Mouse (Mus musculus) midbrain, embryonic 13.5 days (tissue): ENCODE data around the gene Gnb3. TPM values are rescaled to one million over a fixed set of nuclear protein-coding genes. Genes with fewer than 3 reads are reported as not detected.
A peak's percentile ranks its signal among the peaks of the same experiment; 100 is the strongest.
"Not testable (repeated sequence)": the region's sequence is repeated elsewhere in the genome, so short reads cannot be mapped to it uniquely, and the experiment has no call there.

Experiments
- ATAC-seq: fragments of 200-750 bp; cut with Nextera tagmentation; 2 replicates; pipeline ENCODE4 v1.8.0; 2017; ENCODE audit warnings: mild to moderate bottlenecking, moderate TSS enrichment, moderate library complexity
- H3K27ac ChIP-seq: fragments of 300-500 bp; sonication (generic); 2 replicates; pipeline ENCODE4 v1.5.1; 2015; ENCODE audit warnings: inconsistent platforms, mild to moderate bottlenecking, moderate library complexity
- H3K27me3 ChIP-seq: fragments of 300-500 bp; sonication (generic); 2 replicates; pipeline ENCODE4 v1.6.1; 2015; ENCODE audit warnings: mild to moderate bottlenecking, inconsistent platforms
- H3K36me3 ChIP-seq: fragments of 300-500 bp; sonication (generic); 2 replicates; pipeline ENCODE4 v1.6.1; 2015; ENCODE audit warnings: mild to moderate bottlenecking, inconsistent platforms
- H3K4me1 ChIP-seq: fragments of 300-500 bp; sonication (generic); replicated peaks from 2 replicates; pipeline ENCODE4 v1.6.1; 2015; ENCODE audit warnings: inconsistent platforms
- H3K4me2 ChIP-seq: fragments of 300-500 bp; sonication (generic); replicated peaks from 2 replicates; pipeline ENCODE4 v1.6.1; 2015; ENCODE audit warnings: moderate library complexity, mild to moderate bottlenecking, inconsistent platforms
- H3K4me3 ChIP-seq: fragments of 300-500 bp; sonication (generic); replicated peaks from 2 replicates; pipeline ENCODE4 v1.5.1; 2015; ENCODE audit warnings: mild to moderate bottlenecking, inconsistent platforms
- H3K9ac ChIP-seq: fragments of 300-500 bp; sonication (generic); replicated peaks from 2 replicates; pipeline ENCODE4 v1.6.1; 2015; ENCODE audit warnings: mild to moderate bottlenecking, inconsistent platforms
- H3K9me3 ChIP-seq: fragments of 300-500 bp; sonication (generic); 2 replicates; pipeline ENCODE4 v1.6.1; 2016; ENCODE audit warnings: mild to moderate bottlenecking, inconsistent platforms
- WGBS: fragments of 180-500 bp; shearing (Covaris S2); methylation state at CpG from one replicate; pipeline ENCODE4 v1.1.7; 2015; 5-methylcytosine and 5-hydroxymethylcytosine counted together
- polyA plus RNA-seq: library from polyadenylated mRNA; unstranded; fragments of >200 nt; fragmentation: Nextera tagmentation; extraction: Ambion mirVana; gene quantifications from 2 replicates; pipeline ENCODE4 v1.2.1, GENCODE M21; 2015

Gnb3 gene
- polyA plus RNA-seq, 1 experiment from 2014 or later: 7.5 TPM

DNA sequence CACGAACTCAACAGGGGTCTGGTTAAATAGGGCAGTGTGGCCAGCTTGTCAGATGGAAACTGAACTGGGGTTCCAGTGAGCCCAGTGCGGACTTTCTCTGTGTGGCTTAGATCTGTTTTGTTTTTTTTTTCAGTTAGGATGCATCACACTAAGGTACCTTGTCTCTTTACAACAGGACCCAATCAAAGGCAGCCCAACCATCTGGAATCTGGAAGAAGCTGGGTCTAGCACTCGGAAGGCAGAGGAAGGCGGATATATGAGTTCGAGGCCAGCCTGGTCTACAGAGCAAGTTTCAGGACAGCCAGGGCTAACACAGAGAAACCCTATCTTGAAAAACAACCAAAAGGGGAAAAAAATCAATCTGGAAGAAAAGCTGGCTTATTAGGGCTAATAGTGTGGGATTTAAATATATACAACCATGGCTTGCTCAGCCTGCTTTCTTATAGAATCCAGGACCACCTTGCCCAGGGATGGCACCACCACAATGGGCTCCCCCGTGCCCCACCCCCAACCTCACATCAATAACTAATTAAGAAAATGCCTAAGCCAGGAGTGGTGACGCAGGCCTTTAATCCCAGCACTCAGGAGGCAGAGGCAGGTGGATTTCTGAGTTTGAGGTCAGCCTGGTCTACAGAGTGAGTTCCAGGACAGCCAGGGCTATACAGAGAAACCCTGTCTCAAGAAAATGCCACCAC is 33.5 kb downstream of the Gnb3 start:
- Histone ChIP-seq H3K4me3 (no peak overlapping the region), H3K4me2 (peak overlapping the region; percentile 64), H3K9ac (no peak overlapping the region), H3K9me3 (no peaks in the 10 kb centered on the region), H3K36me3 (peaks cover 4% of the 10 kb centered on the region), H3K4me1 (peaks cover 42% of the 10 kb centered on the region), H3K27ac (peak overlapping the region; percentile 64), H3K27me3 (peaks cover 4% of the 10 kb centered on the region)
- ATAC-seq: no peak
- WGBS: 75% methylated on average over 7 of the region's 7 CpGs

DNA sequence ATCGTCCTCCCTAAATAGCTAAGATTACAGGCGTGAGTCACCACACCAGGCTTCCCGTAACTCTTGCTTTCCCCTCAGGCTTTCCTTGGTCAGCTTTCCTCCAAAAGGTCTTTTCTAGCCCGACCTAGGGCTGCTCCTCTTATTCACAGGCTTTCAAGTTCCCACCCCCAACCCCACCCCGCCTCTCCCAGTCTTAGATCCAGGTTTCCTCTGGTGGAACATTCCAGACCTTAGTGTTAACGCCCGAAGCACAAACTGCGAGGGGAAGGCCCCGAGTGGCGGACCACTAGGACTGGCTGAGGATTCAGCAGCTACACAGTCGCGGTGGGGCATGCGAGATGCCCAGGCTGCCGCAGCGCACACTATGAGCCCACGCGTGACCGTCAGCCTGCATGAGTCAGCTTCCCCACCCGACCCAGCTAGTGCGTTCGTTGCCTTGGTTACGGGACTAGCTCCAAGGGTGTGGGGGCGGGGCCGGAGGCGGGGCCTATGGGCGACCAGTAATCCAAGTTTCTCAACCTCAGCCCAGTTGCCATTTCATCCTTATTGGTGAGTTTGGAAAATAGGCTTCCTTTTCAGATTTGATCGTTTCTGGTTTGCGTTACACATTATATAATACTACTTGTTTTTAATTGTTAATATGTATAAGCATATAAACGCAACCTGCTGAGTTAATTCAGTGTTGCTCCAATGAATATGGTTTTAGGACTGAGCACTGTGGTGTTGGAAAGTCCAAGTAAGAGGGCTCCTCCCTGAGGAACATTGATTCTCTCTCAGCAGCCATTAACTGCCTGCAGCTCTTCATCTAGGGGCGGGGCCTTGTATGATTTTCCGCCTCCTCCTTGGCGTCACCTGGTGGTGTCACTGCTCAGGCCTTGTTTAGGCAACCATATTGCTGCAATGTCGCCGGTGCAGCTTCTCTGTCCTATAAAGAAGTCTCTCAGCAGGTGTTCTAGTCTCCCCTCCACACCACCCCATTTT is 34.4 kb downstream of the Gnb3 start:
- Histone ChIP-seq H3K4me2 (peak overlapping the region; percentile 64), H3K4me3 (peak overlapping the region; percentile 39), H3K9ac (peak overlapping the region; percentile 52), H3K4me1 (peaks cover 41% of the 10 kb centered on the region), H3K27me3 (peaks cover 4% of the 10 kb centered on the region), H3K9me3 (no peaks in the 10 kb centered on the region), H3K27ac (peak overlapping the region; percentile 64), H3K36me3 (no peaks in the 10 kb centered on the region)
- peak; percentile 80 for ATAC-seq
- WGBS: 2% methylated on average over 34 of the region's 34 CpGs

DNA sequence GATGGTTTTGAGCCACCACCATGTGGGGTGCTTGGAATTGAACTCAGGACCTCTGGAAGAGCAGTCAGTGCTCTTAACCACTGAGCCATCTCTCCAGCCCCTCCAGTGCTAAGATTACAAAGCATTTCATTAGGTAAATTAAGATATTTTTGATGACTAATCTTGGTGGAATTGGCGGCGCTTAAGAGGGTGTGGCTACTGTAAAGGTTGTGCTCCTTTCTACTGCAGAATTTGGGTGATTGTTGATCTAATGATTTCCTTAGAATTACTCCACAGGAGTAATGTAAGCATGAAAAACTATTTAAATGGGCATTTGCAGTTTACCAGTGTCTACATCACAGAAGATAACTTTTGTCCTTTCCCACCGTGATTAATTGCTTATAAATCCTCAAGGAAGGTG is 35.7 kb downstream of the Gnb3 start:
- 93% methylated on average over 3 of the region's 3 CpGs for WGBS
- ATAC-seq: no peak

DNA sequence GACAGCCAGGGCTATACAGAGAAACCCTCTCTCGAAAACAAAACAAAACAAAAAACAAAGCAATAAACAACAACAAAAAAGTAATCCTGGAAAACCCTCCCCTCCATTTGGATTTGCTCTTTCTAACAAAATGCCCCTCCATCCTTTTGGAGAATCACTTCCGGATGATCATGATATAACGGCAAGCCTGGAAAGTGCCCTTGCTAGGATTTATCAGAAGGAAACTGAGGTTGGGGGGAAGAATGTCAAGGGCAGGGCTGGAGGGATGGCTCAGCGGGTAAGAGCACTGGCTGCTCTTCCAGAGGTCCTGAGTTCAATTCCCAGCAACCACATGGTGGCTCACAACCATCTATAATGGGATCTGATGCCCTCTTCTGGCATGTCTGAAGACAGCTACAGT is 36.4 kb downstream of the Gnb3 start:
- peaks cover 24% of the 10 kb centered on the region for H3K4me1 ChIP-seq
- not testable (repeated sequence) for ATAC-seq, H3K4me3 ChIP-seq, H3K27ac ChIP-seq, H3K9ac ChIP-seq, H3K27me3 ChIP-seq, H3K9me3 ChIP-seq, H3K36me3 ChIP-seq, H3K4me2 ChIP-seq
- 92% methylated on average over 4 of the region's 4 CpGs for WGBS

More for the DNA sequence above, 35.7 kb downstream of the Gnb3 start:
- Histone ChIP-seq H3K9me3 (no peaks in the 10 kb centered on the region), H3K27me3 (peaks cover 4% of the 10 kb centered on the region), H3K4me3 (no peak overlapping the region), H3K4me2 (no peak overlapping the region), H3K4me1 (peaks cover 31% of the 10 kb centered on the region), H3K36me3 (no peaks in the 10 kb centered on the region), H3K9ac (no peak overlapping the region), H3K27ac (no peak overlapping the region)

DNA sequence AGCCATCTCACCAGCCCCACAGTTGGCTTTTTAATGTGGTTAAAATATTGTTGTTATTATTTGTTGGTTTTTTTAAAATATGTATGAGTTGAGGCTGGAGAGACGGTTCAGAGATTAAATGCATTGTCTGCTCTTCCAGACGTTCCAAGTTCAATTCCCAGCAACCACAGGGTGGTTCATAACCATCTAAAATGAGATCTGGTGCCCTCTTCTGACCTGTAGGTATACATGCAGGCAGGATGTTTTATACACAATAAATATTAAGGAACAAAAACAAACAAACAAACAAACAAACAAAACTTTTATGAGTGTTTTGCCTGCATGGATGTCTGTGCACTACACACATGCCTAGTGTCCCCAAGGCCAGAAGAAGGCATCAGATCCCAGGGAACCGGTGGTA is 37.0 kb downstream of the Gnb3 start:
- H3K4me1 ChIP-seq: peaks cover 20% of the 10 kb centered on the region
- H3K27me3 ChIP-seq: peaks cover 4% of the 10 kb centered on the region
- no peaks in the 10 kb centered on the region for H3K36me3 ChIP-seq
- H3K9me3 ChIP-seq: no peaks in the 10 kb centered on the region
- no peak for ATAC-seq
- 75% methylated on average over 3 of the region's 3 CpGs for WGBS
- no peak overlapping the region for H3K4me2 ChIP-seq
- no peak overlapping the region for H3K27ac ChIP-seq
- H3K4me3 ChIP-seq: no peak overlapping the region
- H3K9ac ChIP-seq: no peak overlapping the region

DNA sequence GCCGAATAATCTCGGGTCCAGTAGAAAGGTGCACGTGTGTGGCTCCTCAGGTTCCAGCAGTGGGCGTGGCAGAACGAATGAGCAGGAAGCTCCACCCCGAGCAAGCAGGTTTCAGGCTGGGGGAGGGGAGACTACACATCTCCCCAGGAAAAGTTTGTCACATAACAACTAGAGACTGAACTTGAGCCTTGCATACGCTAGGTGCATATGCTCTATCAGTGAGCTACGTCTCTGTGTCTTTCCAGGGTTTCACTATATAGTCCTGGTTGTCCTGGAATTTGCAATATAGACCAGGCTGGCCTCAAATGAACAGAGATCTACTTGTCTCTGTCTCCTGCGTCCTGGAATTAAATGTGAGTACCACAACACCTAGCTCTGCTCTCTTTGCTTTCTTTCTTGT is 37.7 kb downstream of the Gnb3 start:
- H3K36me3 ChIP-seq, H3K9me3 ChIP-seq, H3K27ac ChIP-seq, H3K9ac ChIP-seq, ATAC-seq, H3K4me2 ChIP-seq, H3K4me3 ChIP-seq, H3K27me3 ChIP-seq: not testable (repeated sequence)
- WGBS: 17% methylated on average over 5 of the region's 9 CpGs
- peaks cover 18% of the 10 kb centered on the region for H3K4me1 ChIP-seq

DNA sequence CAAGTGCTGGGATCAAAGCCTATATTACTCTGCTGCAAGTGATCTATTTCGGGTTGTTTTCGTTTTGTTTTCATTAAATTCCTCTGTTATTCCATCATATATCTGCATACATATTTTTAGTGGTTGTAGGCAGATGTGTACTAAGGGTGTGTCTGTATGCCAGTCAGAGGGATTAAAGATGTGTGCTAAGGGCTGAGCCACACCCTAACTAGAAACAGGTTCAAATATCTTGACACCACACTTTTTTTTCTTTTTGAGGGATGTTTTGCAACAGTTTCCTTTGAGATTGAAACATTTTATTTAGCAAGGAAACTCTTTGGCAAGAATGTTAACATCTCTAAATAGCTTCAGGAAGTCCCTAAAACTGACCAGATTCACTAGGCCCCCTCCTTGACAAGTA is 43.9 kb downstream of the Gnb3 start:
- Histone ChIP-seq H3K27ac (no peak overlapping the region), H3K4me2 (no peak overlapping the region), H3K36me3 (no peaks in the 10 kb centered on the region), H3K4me1 (no peaks in the 10 kb centered on the region), H3K9ac (no peak overlapping the region), H3K9me3 (no peaks in the 10 kb centered on the region), H3K27me3 (no peaks in the 10 kb centered on the region), H3K4me3 (no peak overlapping the region)
- WGBS: 85% methylated on average over 2 of the region's 2 CpGs
- ATAC-seq: no peak

DNA sequence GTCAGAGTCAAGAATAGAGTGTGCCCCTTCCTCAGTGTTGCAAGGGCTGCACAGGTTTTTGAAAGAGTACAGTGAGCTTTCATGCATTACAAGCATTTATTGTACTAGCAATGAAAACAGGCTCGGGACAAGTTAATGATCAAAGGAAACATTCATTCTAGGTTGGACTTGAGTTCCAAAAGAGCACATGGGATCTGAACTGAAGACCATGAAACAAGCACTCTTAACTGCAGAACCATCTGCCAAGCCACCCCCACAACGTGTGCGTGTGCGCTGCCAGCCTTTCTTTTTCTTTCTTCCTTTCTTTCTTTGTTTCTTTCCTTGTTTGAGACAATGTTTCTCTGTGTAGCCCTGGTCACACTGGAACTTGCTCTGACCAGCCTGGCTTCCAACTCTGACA is 44.3 kb downstream of the Gnb3 start:
- Histone ChIP-seq H3K9ac (no peak overlapping the region), H3K27ac (no peak overlapping the region), H3K27me3 (no peaks in the 10 kb centered on the region), H3K4me1 (no peaks in the 10 kb centered on the region), H3K9me3 (no peaks in the 10 kb centered on the region), H3K36me3 (no peaks in the 10 kb centered on the region), H3K4me2 (no peak overlapping the region), H3K4me3 (no peak overlapping the region)
- 74% methylated on average over 4 of the region's 4 CpGs for WGBS
- ATAC-seq: no peak

DNA sequence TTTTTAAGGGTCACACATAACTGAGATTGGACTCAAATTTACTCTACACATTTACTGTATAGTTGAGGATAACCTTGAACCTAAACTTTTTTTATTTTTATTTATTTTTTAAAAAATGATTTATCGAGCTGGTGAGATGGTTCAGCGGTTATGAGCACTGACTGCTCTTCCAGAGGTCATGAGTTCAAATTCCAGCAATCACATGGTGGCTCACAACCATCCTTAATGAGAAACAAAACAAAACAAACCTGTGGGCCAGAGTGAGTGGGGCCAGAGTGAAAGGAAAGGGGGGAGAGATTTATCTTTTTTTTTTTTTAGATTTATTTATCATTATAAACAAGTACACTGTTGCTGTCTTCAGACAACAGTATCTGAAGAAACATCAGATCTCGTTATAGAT is 48.2 kb downstream of the Gnb3 start:
- H3K4me3 ChIP-seq: no peak overlapping the region

DNA sequence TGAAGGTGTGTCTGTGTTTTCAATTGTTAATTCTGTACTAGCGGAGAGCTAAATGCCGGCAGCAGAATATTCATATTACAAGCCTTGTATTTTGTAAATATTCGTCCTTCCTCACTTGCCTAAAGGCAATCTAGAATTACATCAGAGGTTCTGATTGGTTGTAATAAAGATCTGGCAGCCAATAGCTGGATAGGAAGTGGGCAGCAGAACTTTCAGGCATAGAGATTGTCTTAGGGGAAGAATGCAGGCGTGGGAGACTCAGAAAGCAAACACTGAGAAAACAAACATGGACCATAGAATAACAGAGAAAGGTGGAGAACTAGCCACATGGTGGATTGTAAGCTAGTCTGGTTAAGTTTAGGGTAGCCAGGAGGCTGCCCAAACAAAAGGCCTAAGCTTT is 50.0 kb downstream of the Gnb3 start:
- Histone ChIP-seq H3K36me3 (no peaks in the 10 kb centered on the region), H3K27me3 (no peaks in the 10 kb centered on the region), H3K27ac (no peak overlapping the region), H3K4me3 (no peak overlapping the region), H3K9me3 (no peaks in the 10 kb centered on the region), H3K4me1 (no peaks in the 10 kb centered on the region), H3K9ac (no peak overlapping the region), H3K4me2 (no peak overlapping the region)
- WGBS: 79% methylated on average over 4 of the region's 4 CpGs
- no peak for ATAC-seq

More for the DNA sequence above, 48.2 kb downstream of the Gnb3 start:
- H3K9me3 ChIP-seq: no peaks in the 10 kb centered on the region
- no peaks in the 10 kb centered on the region for H3K27me3 ChIP-seq
- no peaks in the 10 kb centered on the region for H3K4me1 ChIP-seq
- H3K36me3 ChIP-seq: no peaks in the 10 kb centered on the region
- H3K27ac ChIP-seq: no peak overlapping the region
- no peak overlapping the region for H3K4me2 ChIP-seq
- no peak overlapping the region for H3K9ac ChIP-seq
- ATAC-seq: no peak
- 82% methylated on average over 3 of the region's 3 CpGs for WGBS

DNA sequence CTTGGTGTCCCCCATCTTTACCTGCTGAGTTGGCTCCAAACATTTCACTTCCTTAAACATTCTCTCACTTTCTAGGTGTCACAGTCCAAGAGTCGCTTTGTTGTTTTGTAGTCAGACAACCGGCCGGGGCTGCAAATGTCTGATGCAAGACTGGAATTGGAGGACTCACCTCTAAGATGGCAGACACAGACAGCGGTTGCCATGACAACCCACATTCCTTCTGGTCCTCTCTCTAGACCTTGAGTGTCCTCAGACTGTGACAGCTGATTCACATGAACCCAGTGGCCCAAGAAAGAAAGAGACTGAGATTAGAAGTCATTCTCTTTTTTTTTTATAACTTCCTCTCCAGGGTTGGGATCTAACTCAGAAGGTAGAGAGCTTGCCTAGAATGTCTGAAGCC is 50.6 kb downstream of the Gnb3 start:
- ATAC-seq: no peak
- no peaks in the 10 kb centered on the region for H3K36me3 ChIP-seq
- H3K4me1 ChIP-seq: no peaks in the 10 kb centered on the region
- H3K4me2 ChIP-seq: no peak overlapping the region
- H3K9ac ChIP-seq: no peak overlapping the region
- no peaks in the 10 kb centered on the region for H3K9me3 ChIP-seq
- H3K27me3 ChIP-seq: no peaks in the 10 kb centered on the region
- whole genome bisulfite sequencing: 75% methylated on average over 4 of the region's 4 CpGs
- H3K27ac ChIP-seq: no peak overlapping the region
- no peak overlapping the region for H3K4me3 ChIP-seq

DNA sequence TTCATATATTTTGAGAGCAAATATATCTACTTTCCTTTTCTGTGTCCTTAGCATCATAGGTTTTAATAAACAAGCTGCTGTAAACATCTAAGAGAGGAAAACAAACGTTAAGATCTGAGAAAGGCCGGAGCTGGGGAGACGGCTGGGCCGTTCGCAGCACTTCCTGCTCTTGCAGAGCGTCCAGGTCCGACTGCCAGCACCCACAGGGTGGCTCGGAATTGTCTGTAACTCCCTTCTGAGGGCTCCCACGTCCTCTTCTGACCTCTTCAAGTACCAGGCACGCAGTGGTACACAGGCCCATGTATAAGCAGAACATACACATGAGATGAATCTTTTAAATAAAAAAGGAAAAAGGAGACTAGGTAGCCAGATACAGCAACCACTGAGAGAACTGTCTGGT is 52.4 kb downstream of the Gnb3 start:
- no peak overlapping the region for H3K27ac ChIP-seq
- no peaks in the 10 kb centered on the region for H3K9me3 ChIP-seq
- no peak overlapping the region for H3K9ac ChIP-seq
- H3K4me2 ChIP-seq: no peak overlapping the region
- H3K36me3 ChIP-seq: no peaks in the 10 kb centered on the region
- H3K27me3 ChIP-seq: no peaks in the 10 kb centered on the region
- H3K4me3 ChIP-seq: no peak overlapping the region
- no peak for ATAC-seq
- 77% methylated on average over 10 of the region's 10 CpGs for WGBS
- no peaks in the 10 kb centered on the region for H3K4me1 ChIP-seq
